Mouse (Mus musculus) B cell, adult 2 months (primary cell): ENCODE results near the gene Tbcc.
A peak's percentile ranks its signal among the peaks of the same experiment; 100 is the strongest.

Experiments
- DNase-seq, 2 experiments: peaks; one replicate each; pipeline ENCODE4 v3.0.0; 2022

The Tbcc gene

DNA sequence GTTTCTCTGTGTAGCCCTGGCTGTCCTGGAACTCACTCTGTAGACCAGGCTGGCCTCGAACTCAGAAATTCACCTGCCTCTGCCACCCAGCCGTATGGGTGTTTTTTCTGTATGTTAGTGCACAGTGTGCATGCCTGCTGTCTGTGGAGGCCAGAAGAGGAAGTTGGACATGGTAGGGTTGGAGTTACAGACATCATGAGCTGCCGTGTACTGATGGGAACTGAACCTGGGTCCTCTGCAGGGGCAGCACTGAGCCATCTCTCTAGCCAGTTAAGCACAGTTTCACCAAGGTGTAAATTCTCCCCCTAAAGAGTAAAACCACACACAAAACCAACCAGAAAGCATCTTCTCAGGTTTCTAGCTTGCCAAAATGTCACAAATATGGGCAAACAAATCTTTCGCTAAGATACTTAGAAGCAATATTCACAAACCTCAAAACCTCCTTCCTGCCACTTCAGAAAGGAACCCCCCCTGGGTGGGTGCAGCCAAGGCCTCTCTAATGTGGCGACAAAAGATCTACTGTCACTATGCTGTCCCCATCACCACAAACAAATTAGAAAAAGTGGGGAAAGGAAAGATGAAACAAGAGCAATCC, 20.2 kb upstream of the Tbcc start:
- DNase-seq, result peak; percentile 46 to 56

DNA sequence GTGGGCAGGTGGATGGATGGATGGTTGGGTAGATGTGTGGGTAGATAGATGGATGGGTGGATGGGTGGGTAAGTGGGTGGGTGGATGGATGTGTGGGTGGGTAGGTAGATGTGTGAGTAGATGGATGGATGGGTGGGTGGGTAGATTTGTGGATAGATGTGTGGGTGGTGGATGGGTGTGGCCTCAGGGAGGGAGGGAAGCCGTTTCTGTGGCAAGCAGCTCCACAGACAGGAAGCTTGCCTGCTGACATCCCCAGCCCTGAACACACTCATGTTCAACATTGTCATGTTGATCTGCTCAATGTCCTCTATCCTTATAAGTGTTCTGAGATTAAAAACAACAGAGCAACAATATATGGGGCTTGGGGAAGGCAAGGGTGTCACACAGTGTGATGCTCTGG, 19.6 kb upstream of the Tbcc start:
- DNase-seq, result no peak

DNA sequence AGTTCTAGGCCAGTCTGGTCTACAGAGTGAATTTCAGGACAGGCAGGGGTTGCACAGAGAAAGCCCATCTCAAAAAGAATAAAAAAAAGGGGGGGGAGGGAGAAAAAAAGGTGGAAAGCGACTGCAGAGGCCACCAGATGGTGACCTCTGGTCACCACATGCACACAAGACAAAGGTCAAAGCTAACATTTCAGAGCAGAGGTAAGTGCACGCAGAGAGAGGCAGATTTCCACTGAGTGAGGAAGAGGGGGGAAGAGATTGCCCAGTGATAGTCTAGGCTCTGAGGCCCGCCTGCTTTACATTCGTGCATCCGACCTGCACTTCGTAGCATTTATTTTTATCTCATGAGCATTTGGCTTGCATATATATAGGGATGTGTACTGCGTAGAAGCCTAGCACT, 17.7 kb upstream of the Tbcc start:
- no peak for DNase-seq

DNA sequence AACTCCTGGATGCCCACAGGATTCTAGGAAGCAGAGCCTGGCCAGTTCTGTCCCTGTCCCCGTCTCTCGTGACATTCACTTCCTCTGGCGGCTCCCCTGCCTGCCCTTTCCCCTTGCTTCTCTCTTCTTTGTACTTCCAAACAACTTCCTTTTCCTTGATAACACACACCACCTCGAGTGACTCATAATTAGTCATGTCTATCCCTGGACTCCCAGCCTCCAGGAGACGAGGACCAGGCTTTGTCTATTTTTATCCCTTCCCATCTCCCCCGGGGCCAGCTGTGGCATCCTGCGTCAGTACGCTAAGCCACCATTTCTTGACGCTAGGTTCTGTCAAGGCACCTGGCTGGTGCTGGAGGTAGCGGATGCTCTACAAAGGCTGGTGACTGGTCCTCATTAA, 16.4 kb upstream of the Tbcc start:
- DNase-seq, result no peak

DNA sequence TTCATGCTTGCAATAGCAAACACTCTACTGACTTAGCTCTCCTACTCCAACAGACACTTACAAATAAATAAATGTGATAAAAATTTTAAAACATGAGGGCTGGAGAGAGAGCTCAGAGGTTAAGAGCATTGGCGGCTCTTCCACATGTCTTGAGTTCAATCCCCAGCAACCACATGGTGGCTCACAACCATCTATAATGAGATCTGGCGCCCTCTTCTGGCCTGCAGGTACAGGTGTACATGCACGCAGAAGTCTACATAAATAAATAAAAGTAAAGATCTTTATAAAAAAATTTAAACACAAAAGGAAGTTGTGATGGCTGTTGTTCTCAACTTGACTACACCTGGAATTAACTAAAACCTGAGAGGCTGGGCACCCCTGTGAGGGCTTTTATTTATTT, 14.9 kb upstream of the Tbcc start:
- peak; percentile 57 to 60 for DNase-seq

DNA sequence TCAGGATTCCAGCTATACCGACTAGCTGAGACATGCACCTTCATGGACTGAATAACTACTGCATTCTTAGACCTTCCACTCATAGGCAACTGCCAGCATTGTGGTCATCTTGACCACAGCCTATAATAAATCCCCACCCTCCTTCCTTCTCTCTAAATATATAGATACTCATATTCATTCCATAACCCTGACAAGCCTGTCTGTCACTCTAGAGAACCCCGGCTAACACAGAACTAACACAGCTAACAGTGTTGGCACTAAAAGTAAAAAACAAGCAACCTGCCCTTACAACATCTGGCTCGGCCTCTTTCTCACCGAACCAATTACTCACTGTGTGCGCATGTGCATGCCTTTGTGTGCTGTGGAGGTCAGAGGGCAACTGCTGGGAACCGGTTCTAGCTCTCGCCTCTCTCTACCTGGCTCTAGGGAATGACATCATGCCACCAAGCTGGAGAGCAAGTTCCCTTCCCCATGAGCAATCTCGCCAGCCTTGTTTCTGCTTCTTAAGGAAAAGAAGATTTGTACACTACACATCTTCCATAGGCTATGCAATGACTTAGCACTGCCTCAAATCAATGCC, 14.0 kb upstream of the Tbcc start:
- DNase-seq, result no peak

DNA sequence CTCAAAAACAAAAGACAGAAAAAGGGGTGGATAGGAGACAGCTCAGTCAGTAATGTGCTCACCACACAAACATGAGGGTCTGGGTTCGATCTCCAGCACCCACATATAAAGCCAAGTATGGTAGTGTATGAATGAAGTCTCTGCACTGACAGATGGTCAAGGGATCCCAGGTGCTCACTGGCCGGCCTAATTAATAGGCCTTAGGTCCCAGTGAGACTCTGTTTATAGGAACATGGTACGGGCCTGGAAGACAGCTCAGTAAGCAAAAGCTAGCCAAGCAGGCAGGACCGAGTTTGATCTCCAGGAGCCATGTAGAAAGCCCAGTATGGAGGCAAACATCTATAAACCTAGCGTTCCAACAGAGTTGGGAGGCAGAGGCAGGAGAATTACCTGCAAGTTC, 13.4 kb upstream of the Tbcc start:
- no peak for DNase-seq

DNA sequence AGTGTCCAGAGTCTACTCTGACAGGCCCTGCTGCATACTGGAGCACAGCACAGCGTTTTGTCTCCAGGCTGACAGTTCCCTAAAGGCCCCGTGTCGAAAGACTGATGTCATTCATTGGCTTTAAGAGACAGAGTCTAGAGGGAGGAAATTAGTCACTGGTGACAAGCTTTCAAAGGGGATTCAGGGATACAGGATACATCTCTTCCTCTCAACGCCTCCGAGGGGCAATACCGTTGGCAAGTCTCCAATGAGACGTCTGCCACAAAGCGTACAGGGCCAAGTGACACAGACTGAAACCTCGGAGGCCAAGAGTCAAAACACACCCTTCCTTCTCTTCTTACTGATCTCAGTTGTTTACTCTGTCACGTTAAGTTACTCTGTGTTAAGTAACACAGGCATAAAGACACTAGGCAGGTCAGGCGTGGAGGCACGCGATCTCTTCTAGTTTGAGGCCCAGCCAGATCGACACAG, 10.6 kb upstream of the Tbcc start:
- no peak for DNase-seq

DNA sequence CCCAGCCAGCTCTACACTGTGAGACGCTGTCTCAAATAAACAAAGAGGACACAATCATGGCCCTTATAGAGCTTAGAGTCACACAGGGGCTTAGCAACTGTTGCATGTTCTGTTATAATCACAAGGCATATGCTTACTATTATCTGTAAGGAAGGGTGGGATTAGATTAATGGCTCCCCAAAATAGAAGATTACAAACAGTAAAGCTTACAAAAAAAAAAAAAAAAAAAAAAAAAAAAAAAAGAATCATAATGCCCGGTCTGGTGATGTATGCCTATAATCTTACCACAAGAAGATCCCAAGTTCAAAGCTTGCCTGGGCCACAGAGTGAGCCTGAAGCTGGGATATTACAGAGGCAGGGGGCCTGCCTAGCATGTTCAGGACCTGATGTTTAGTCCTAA, 10.2 kb upstream of the Tbcc start:
- no peak for DNase-seq

DNA sequence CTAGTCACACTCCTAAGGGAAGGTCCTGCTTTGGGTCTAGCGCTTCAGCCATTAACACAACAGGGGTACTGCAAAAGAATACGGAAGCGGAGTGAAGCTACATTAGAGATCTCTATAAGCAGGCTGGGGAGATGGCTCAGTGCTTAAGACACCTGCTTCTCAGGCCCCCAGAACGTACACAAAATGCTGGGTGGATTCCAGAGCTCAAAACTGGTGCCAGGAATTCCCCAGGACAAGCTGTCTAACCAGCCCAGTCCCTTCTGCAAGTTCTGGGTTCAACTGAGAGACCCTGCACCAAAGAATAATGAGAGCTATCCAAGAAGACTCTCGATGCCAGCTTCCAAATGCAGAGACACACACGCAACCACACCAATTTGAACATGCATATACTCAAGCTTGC, 8.8 kb upstream of the Tbcc start:
- DNase-seq, result no peak

DNA sequence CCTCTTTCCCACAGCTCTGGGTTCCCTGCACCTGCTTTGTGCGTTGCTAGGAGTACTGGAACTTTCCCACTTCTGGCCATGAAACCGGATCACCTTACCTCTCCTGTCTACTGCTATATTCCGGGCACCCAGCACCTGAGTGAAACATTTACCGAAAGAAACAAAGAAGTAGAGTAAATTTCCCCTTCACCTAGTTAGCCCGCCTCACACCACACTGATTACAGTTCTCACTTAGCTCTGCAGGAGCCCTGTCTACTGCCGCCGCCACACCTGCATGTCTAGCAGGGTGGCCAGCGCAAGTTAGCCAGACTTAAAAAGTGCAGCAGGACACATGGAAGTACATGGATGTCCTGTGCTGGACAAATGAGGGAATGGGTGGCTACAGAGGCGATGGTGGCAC, 7.4 kb upstream of the Tbcc start:
- no peak for DNase-seq

DNA sequence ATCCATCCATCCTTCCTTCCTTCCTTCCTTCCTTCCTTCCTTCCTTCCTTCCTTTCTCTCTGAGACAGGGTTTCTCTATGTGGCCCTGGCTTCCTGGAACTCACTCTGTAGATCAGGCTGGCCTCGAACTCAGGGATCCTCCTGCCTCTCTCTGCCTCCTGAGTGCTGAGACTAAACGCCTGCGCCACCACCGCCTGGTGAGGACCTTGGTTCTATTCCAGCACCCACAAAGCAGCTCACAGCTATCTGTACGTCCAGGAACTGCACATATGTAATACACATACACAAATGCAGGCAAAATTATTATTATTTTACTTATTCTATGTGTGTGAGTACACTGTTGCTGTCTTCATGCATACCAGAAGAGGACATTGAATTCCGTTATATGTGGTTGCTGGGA, 5.7 kb upstream of the Tbcc start:
- no peak for DNase-seq

DNA sequence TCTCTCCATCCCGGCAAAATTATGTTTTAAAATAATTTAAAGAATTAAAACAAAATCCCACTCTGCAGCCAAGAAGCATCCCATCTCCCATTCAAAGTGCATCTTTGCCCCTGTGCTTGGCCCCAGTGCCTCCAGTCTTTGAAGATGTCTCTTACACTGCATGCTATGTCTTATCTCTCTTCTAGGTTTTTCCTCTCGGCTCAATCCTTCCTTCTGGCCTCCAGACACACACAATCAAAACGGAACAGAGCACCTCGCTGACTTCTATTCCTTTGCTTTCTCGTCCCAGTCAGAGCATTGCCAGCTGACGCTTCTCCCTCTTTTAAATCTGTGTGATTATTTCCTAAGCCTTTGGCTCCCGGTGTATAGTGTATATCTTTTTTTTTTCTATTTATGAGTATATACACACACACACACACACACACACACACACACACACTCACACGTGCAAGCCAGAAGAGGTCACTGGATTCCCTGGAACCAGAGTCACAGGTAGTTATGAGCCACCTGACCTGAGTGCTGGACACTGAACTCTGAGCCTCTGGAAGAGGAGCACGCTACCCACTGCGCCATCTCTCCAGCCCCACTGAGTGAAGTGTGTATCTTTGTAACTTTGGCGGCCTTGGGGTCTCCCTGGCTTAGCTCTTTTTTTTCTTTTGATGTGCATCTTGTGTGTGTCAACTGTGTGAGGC, 5.1 kb upstream of the Tbcc start:
- no peak for DNase-seq

DNA sequence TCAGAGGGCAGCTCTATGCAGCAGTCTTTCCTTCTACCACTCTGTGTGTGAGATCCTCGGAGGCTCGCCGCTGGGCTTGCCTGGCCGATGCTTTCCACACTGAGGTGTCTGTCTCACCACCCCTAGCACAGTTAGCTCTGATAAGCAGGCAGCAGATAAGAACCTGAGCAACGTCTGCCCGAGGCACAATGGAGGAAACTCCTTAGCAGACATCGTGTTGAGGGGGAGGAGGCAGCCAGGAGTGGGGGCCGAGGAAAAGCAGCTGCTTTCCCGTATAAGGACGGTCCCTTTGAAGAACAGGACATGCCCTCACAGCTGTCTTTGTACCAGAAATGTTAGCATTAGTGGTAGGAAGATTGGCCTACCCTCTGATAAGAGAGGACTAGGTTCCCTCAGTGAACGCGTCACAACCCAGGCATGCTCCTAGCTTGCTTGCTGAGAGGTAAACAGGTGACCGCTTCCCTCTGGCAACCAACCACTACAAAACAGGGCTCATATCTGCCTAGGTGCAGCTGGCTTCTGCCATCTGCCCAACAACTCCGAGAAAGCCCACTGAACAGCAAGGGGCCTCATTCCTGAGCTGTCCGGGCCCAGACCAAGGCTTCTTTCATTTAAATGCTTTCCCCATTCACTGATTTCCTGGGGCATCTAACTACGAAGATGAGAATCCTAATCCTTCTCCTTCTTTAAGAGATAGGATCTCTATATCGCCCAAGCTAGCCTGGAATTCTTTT, 4.4 kb upstream of the Tbcc start:
- DNase-seq, result no peak

DNA sequence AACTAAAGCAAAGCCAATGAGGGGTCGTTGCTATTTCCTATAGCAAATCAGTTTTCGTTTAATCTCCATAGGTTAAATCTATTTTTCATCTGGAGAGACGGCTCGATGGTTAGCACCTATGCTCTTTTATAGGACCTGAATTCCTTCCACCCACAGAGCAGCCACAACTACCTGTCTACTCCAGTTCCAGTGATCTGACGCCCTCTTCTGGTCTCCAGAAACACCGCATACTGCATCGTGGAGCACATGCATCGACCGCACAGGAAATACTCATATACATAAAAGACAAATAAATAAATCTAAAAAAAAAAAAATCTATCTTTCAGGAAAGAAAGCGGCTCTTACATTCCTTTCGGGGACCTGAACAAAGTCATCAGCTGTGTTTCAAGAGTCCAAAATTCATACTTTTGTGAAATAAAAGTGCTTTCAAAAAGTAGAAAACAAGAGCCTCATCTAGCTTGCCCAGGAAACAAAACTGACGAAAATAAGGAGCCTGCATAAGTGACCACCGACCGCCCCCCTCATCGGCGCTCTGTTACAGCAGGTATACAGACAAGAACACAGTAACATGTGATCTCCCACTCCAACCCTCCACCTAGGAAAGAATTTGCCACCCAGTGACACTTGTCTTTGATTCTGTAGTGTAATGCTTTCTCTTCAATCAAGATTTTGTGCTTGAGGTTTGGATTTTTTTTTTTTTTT, 1.8 kb upstream of the Tbcc start:
- DNase-seq, result peak; percentile 54 to 65

DNA sequence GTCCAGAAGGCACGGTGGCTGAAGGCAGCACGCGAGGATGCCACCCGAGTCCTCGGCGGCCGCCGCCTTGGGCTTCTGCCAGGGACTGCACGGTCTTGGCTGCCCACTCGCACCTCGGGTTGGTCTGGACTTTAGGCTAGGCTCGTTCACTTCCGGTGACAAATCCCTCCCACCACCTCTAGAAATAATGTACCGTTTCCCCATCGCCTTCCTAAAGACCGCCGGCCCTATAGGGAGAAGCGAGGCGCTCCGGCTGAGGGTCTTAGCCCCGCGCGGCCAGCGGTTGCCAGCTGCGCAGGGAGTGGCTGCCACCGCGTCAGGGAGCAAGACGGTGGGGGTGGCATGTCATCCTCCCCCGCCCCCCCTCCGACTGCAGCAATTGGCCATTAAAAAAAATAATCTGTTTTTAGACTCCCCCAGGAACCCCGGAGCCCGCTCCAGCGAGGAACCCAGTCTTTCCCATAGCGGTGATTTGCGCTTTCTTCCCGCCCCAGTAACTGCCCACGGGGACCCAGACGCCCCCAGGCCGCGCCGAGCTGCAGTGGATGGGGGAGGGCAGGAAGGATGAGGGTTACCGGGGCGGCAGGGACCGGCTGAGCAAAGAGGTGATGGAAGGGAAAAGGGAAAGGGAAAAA, 917 bp upstream of the Tbcc start:
- peak; percentile 64 to 69 for DNase-seq

DNA sequence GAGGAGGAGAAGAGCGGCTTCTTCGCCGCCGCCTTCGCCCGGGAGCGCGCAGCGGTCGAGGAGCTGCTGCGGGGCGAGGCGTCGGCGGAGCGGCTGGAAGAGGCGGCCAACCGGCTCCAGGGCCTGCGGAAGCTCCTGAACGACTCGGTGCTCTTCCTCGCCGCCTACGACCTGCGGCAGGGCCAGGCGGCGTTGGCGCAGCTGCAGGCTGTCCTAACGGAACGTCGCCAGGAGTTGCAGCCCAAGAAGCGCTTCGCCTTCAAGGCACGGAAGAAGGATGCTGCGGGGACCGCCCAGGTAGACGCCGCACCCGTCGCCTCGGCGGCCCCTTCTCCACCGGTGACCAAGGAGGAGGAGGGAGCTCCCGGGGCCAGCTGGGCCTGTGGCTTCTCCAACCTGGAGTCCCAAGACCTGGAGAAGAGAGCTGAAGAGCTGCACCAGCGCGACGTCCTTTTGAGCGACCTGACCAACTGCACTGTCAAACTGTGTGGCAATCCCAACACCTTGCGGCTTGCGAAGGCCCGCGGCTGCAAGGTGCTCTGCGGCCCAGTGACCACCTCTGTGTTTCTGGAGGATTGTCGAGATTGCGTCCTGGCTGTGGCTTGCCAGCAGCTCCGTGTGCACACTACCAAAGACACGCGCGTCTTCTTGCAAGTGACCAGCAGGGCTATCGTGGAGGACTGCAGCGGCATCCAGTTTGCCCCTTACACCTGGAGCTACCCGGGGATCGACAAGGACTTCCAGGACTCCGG, 535 bp downstream of the Tbcc start:
- DNase-seq, result peak in 1 of 2 experiments; percentile 30

DNA sequence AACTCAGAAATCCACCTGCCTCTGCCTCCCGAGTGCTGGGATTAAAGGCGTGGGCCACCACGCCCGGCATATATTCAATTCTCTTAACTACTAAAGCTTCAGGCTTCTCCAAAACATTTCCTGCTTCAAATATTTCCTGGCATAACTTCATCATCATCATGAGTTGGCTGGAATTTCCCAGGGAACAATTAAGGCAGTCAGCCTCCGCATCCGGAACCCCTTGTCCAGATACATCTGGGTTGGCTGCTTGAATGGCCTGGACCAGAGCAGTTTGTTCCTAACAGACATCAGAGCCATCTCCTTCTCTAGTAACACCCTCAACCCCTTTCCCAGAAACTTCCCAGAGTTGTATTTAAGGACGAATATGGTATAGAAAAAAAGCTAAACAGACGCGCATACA, 4.9 kb downstream of the Tbcc start:
- no peak for DNase-seq

DNA sequence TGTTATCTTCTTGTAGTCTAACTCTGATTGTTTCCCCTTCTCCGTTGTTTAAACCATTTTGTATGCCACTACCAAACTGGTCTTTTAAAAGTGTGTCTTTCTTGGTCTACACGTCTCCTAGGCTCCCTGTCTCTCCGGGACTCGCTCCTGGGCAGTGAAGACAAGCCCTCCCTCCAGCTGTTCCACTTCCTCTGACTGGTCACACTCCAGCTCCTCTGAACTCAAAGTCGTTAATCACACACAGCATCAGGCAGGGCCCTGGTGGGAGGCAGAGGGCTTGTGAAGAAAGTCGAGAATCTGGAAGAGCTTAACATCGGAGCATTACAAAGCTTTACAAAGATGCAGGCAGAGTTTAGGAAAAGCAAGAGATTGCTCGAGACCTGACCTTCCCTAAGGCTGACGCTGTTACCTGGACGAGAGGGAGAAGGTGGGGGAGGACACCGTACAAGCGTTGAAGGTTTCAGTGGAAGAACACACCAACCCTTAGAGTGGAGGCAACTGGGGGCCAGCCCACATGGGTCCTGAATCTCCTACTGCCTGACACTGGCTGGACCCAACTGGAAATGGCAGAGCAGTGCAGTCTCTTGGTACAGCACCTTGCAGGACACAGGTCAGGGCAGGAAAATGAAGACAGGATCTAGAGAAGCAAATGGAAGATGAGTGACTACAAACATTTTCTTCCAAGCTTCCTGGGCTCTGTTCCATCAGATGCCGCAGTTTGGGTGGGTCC, 6.9 kb downstream of the Tbcc start:
- peak; percentile 65 to 67 for DNase-seq

DNA sequence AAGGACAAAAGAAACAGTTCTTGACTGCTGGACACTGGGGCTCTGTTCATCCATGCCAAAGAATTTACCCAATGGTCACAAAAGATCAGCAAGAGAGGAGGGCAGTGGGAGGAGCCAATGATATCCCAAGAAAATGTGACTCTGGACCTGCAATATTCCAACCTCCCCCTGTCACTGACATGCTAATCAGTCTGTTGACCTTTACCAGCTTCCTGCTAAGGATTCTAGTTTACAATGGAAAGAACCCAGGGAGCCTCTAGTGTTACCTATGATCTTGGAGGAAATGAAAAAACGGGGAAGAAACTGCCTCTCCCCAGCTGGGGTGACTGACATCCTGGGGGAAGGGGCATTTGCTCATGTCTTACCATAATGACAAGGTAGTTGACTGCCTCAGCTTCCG, 10.5 kb downstream of the Tbcc start:
- DNase-seq, result no peak

DNA sequence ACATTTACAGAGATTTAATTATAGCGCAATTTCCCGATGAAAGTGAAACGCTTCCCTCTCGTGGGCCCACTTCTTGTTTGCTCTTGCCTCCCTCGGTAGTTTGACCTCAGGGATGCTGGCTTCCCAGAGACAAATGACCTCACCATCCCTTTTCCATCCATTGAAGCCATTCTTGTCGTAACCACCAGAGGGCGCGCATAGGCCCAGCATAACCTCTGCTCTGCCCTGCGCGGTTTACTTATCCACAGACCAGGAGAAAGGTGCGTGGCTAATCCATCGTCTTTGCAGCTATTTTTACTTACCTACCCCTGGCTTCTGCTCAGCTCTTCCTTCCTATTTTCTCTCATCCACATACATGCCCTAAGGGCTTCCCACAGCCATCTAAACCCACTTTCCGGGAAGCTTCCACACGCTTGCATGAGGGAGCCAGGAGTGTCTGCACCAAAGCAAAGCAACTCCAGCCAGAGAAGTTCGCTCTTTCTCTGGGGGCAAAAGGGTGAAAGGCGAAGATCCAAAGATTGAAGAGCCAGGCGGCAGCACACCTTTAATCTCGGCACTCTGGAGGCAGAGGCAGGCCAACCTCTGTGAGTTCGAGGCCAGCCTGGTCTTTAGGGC, 13.5 kb downstream of the Tbcc start:
- peak; percentile 80 to 81 for DNase-seq
